Mouse (Mus musculus) heart, embryonic 13.5 days (tissue): ENCODE results near the gene Zfp648. TPM values are rescaled to one million over a fixed set of nuclear protein-coding genes. Genes with fewer than 3 reads are reported as not detected.

Source experiments
- ATAC-seq: fragments of 200-750 bp; cut with Nextera tagmentation; 2 replicates; pipeline ENCODE4 v1.8.0; 2017; ENCODE audit warnings: moderate TSS enrichment; ENCODE audit not compliant: insufficient number of reproducible peaks, low FRiP score, low TSS enrichment; ENCODE audit errors: extremely low read depth
- H3K27ac ChIP-seq: fragments of 300-500 bp; sonication (generic); replicated peaks from 2 replicates; pipeline ENCODE4 v1.5.1; 2015; ENCODE audit warnings: moderate library complexity, mild to moderate bottlenecking, inconsistent platforms
- H3K27me3 ChIP-seq: fragments of 300-500 bp; sonication (generic); replicated peaks from 2 replicates; pipeline ENCODE4 v1.6.1; 2015; ENCODE audit warnings: mild to moderate bottlenecking, inconsistent platforms
- H3K36me3 ChIP-seq: fragments of 300-500 bp; sonication (generic); 2 replicates; pipeline ENCODE4 v1.6.1; 2015; ENCODE audit warnings: mild to moderate bottlenecking, inconsistent platforms
- H3K4me1 ChIP-seq: fragments of 300-500 bp; sonication (generic); 2 replicates; pipeline ENCODE4 v1.6.1; 2015; ENCODE audit warnings: inconsistent platforms
- H3K4me2 ChIP-seq: fragments of 300-500 bp; sonication (generic); 2 replicates; pipeline ENCODE4 v1.6.1; 2015; ENCODE audit warnings: inconsistent platforms, mild to moderate bottlenecking, moderate library complexity
- H3K4me3 ChIP-seq: fragments of 300-500 bp; sonication (generic); 2 replicates; pipeline ENCODE4 v1.5.1; 2015; ENCODE audit warnings: moderate library complexity, mild to moderate bottlenecking, inconsistent platforms
- H3K9ac ChIP-seq: fragments of 300-500 bp; sonication (generic); 2 replicates; pipeline ENCODE4 v1.6.1; 2015; ENCODE audit warnings: inconsistent platforms, mild to moderate bottlenecking, moderate library complexity
- H3K9me3 ChIP-seq: fragments of 300-500 bp; sonication (generic); 2 replicates; pipeline ENCODE4 v1.6.1; 2016; ENCODE audit warnings: inconsistent platforms
- WGBS: fragments of 180-500 bp; shearing (Covaris S2); methylation state at CpG from one replicate; pipeline ENCODE4 v1.1.7; 2015; ENCODE audit warnings: mixed read lengths; 5-methylcytosine and 5-hydroxymethylcytosine counted together
- polyA plus RNA-seq: library from polyadenylated mRNA; unstranded; fragments of >200 nt; fragmentation: Nextera tagmentation; extraction: Ambion mirVana; gene quantifications from 2 replicates; pipeline ENCODE4 v1.2.1, GENCODE M21; 2015

The Zfp648 gene
- polyA plus RNA-seq, 1 experiment from 2014 or later = 0.12 TPM

- Histone ChIP-seq H3K9me3 (no peaks in the 10 kb centered on the region), H3K4me2 (no peak overlapping the region), H3K27me3 (peaks cover 10% of the 10 kb centered on the region), H3K9ac (no peak overlapping the region), H3K36me3 (no peaks in the 10 kb centered on the region), H3K4me3 (no peak overlapping the region), H3K27ac (no peak overlapping the region), H3K4me1 (no peaks in the 10 kb centered on the region)
- WGBS = 60% methylated on average over 6 of the region's 6 CpGs
- ATAC-seq = no peak
Observed at GRCm38 (mm10) chr1:154182396-154183076, 18.5 kb upstream of the Zfp648 start.

GRCm38 (mm10) chr1:154183077-154183751, 17.8 kb upstream of the Zfp648 start:
- H3K4me2 ChIP-seq = no peak overlapping the region
- no peak overlapping the region for H3K27ac ChIP-seq
- 76% methylated on average over 7 of the region's 7 CpGs for WGBS
- no peaks in the 10 kb centered on the region for H3K9me3 ChIP-seq
- no peak for ATAC-seq
- no peak overlapping the region for H3K9ac ChIP-seq
- H3K4me1 ChIP-seq = no peaks in the 10 kb centered on the region
- no peak overlapping the region for H3K4me3 ChIP-seq
- H3K27me3 ChIP-seq = peaks cover 10% of the 10 kb centered on the region
- no peaks in the 10 kb centered on the region for H3K36me3 ChIP-seq

GRCm38 (mm10) chr1:154188229-154188628, 12.8 kb upstream of the Zfp648 start:
- H3K36me3 ChIP-seq = no peaks in the 10 kb centered on the region
- H3K27ac ChIP-seq = no peak overlapping the region
- H3K4me3 ChIP-seq = no peak overlapping the region
- WGBS = 68% methylated on average over 4 of the region's 4 CpGs
- no peaks in the 10 kb centered on the region for H3K9me3 ChIP-seq
- ATAC-seq = no peak
- H3K27me3 ChIP-seq = 0 out of 2 replicates have a peak, but pooled peaks cover 4% of the 10 kb centered on the region
- H3K4me1 ChIP-seq = 0 out of 2 replicates have a peak, but pooled peaks cover 4% of the 10 kb centered on the region
- H3K9ac ChIP-seq = no peak overlapping the region
- no peak overlapping the region for H3K4me2 ChIP-seq

- H3K9ac ChIP-seq = no peak overlapping the region
- 0 out of 2 replicates have a peak, but pooled peaks cover 4% of the 10 kb centered on the region for H3K27me3 ChIP-seq
- H3K27ac ChIP-seq = no peak overlapping the region
- H3K4me1 ChIP-seq = 0 out of 2 replicates have a peak, but pooled peaks cover 4% of the 10 kb centered on the region
- no peak overlapping the region for H3K4me3 ChIP-seq
- WGBS = 27% methylated on average over 4 of the region's 4 CpGs
- H3K4me2 ChIP-seq = no peak overlapping the region
- ATAC-seq = 0 out of 2 replicates have a peak, but pooled peaks have one; percentile 31
- H3K9me3 ChIP-seq = no peaks in the 10 kb centered on the region
- no peaks in the 10 kb centered on the region for H3K36me3 ChIP-seq
Observed at GRCm38 (mm10) chr1:154188631-154189030, 12.4 kb upstream of the Zfp648 start.

- no peaks in the 10 kb centered on the region for H3K9me3 ChIP-seq
- H3K27me3 ChIP-seq = 0 out of 2 replicates have a peak, but pooled peaks cover 4% of the 10 kb centered on the region
- H3K9ac ChIP-seq = no peak overlapping the region
- no peaks in the 10 kb centered on the region for H3K36me3 ChIP-seq
- no peak for ATAC-seq
- 0 out of 2 replicates have a peak, but pooled peaks cover 4% of the 10 kb centered on the region for H3K4me1 ChIP-seq
- no peak overlapping the region for H3K4me3 ChIP-seq
- no peak overlapping the region for H3K27ac ChIP-seq
- WGBS = 54% methylated on average over 14 of the region's 18 CpGs
- no peak overlapping the region for H3K4me2 ChIP-seq
Observed at GRCm38 (mm10) chr1:154189842-154190530, 11.0 kb upstream of the Zfp648 start.

- ATAC-seq = no peak
- Histone ChIP-seq H3K4me1 (peaks cover 9% of the 10 kb centered on the region), H3K27me3 (peaks cover 27% of the 10 kb centered on the region), H3K4me3 (no peak overlapping the region), H3K9ac (no peak overlapping the region), H3K27ac (no peak overlapping the region), H3K36me3 (no peaks in the 10 kb centered on the region), H3K9me3 (no peaks in the 10 kb centered on the region), H3K4me2 (no peak overlapping the region)
- WGBS = 82% methylated on average over 10 of the region's 10 CpGs
Observed at GRCm38 (mm10) chr1:154198896-154199295, 2.1 kb upstream of the Zfp648 start.

- Histone ChIP-seq H3K4me3 (no peak overlapping the region), H3K27me3 (peaks cover 55% of the 10 kb centered on the region), H3K27ac (no peak overlapping the region), H3K9me3 (no peaks in the 10 kb centered on the region), H3K4me1 (peaks cover 18% of the 10 kb centered on the region), H3K4me2 (no peak overlapping the region), H3K36me3 (no peaks in the 10 kb centered on the region), H3K9ac (no peak overlapping the region)
- ATAC-seq = no peak
- WGBS = 64% methylated on average over 8 of the region's 8 CpGs
Observed at GRCm38 (mm10) chr1:154202580-154202979, 1.6 kb downstream of the Zfp648 start.

GRCm38 (mm10) chr1:154203386-154203785, 2.4 kb downstream of the Zfp648 start:
- ATAC-seq = no peak
- Histone ChIP-seq H3K36me3 (no peaks in the 10 kb centered on the region), H3K27me3 (peaks cover 55% of the 10 kb centered on the region), H3K27ac (no peak overlapping the region), H3K9me3 (no peaks in the 10 kb centered on the region), H3K4me3 (no peak overlapping the region), H3K9ac (no peak overlapping the region), H3K4me2 (no peak overlapping the region), H3K4me1 (peaks cover 18% of the 10 kb centered on the region)
- WGBS = 81% methylated on average over 5 of the region's 5 CpGs

GRCm38 (mm10) chr1:154204652-154205573, 3.9 kb downstream of the Zfp648 start:
- Histone ChIP-seq H3K27ac (no peak overlapping the region), H3K36me3 (no peaks in the 10 kb centered on the region), H3K27me3 (peaks cover 55% of the 10 kb centered on the region), H3K4me2 (peak overlapping the region; percentile 71), H3K4me3 (peak overlapping the region; percentile 46), H3K9ac (peak overlapping the region; percentile 37; the same call in 1 of the 2 replicates), H3K9me3 (no peaks in the 10 kb centered on the region), H3K4me1 (peaks cover 18% of the 10 kb centered on the region)
- WGBS = 9% methylated on average over 66 of the region's 66 CpGs
- no peak for ATAC-seq

- WGBS = 78% methylated on average over 2 of the region's 2 CpGs
Observed at GRCm38 (mm10) chr1:154219991-154220390, 19.0 kb downstream of the Zfp648 start.

More at GRCm38 (mm10) chr1:154219991-154220390, 19.0 kb downstream of the Zfp648 start:
- no peak overlapping the region for H3K4me3 ChIP-seq
- H3K9ac ChIP-seq = no peak overlapping the region
- no peak overlapping the region for H3K4me2 ChIP-seq
- no peaks in the 10 kb centered on the region for H3K9me3 ChIP-seq
- no peak overlapping the region for H3K27ac ChIP-seq
- H3K36me3 ChIP-seq = no peaks in the 10 kb centered on the region
- 0 out of 2 replicates have a peak, but pooled peaks cover 3% of the 10 kb centered on the region for H3K27me3 ChIP-seq
- no peaks in the 10 kb centered on the region for H3K4me1 ChIP-seq
- no peak for ATAC-seq
